Comparison of ENCODE assay signal across 8 mouse cellular contexts in genomic region chr6:58596294-58596653, GRCm38 (mm10). TPM values are rescaled to one million over a fixed set of nuclear protein-coding genes. Genes with fewer than 3 reads are reported as not detected.
DNase-seq lines count a peak whose midpoint lies in the region; ATAC-seq lines count a peak whose summit lies in the region.

No protein-coding gene starts in this region.

- peak overlapping the region; percentile 48 for H3K4me2 ChIP-seq in intestine, embryonic 15.5 days (replicated peaks)
- H3K4me2 ChIP-seq in liver, embryonic 13.5 days, result peak overlapping the region; percentile 60
- H3K4me2 ChIP-seq in neural tube, embryonic 11.5 days (ENCODE audit: low read depth), result peak overlapping the region; percentile 49

- H3K9ac ChIP-seq in intestine, embryonic 15.5 days, result no peak overlapping the region
- H3K9ac ChIP-seq in liver, embryonic 13.5 days, result peak overlapping the region; percentile 45
- peak overlapping the region; percentile 59 for H3K9ac ChIP-seq in neural tube, embryonic 11.5 days (ENCODE audit: low read length)

- peak overlapping the region; percentile 19 for H3K4me3 ChIP-seq in intestine, embryonic 15.5 days (replicated peaks)
- peak overlapping the region; percentile 36 for H3K4me3 ChIP-seq in liver, embryonic 13.5 days (replicated peaks)
- H3K4me3 ChIP-seq in neural tube, embryonic 11.5 days (ENCODE audit: low read depth, low read length), result peak overlapping the region; percentile 38

- 16% methylated on average over 16 of the region's 16 CpGs for WGBS in intestine, embryonic 15.5 days
- 12% methylated on average over 16 of the region's 16 CpGs for WGBS in liver, embryonic 13.5 days (ENCODE audit: insufficient replicate concordance)
- WGBS in neural tube, embryonic 11.5 days, result 16% methylated on average over 16 of the region's 16 CpGs

- H3K9me3 ChIP-seq in intestine, embryonic 15.5 days, result no peaks in the 10 kb centered on the region
- no peaks in the 10 kb centered on the region for H3K9me3 ChIP-seq in liver, embryonic 13.5 days (replicated peaks)
- no peaks in the 10 kb centered on the region for H3K9me3 ChIP-seq in neural tube, embryonic 11.5 days (ENCODE audit: control insufficient read depth, low read length)

- DNase-seq in left cerebral cortex, adult 18-20 months (ENCODE audit: low spot score in 2 of 2), result peak; percentile 12 to 17
- no peak for DNase-seq in left cerebral cortex, adult 8-10 months (ENCODE audit: low spot score in 2 of 2)
- DNase-seq in brain, adult 2 months (ENCODE audit: low read depth, low spot score), result peak; percentile 40
- peak; percentile 22 for DNase-seq in gastrocnemius, postnatal 25 days
- no peak for DNase-seq in liver, embryonic 13.5 days
- peak; percentile 51 for DNase-seq in neural tube, embryonic 11.5 days (ENCODE audit: low spot score)
- peak; percentile 50 for DNase-seq in thymus, postnatal 4 days

- H3K27me3 ChIP-seq in intestine, embryonic 15.5 days (replicated peaks), result no peaks in the 10 kb centered on the region
- H3K27me3 ChIP-seq in liver, embryonic 13.5 days, result no peaks in the 10 kb centered on the region
- H3K27me3 ChIP-seq in neural tube, embryonic 11.5 days (ENCODE audit: control insufficient read depth, insufficient read depth, low read length), result no peaks in the 10 kb centered on the region

- H3K27ac ChIP-seq in intestine, embryonic 15.5 days, result peak overlapping the region; percentile 45
- H3K27ac ChIP-seq in liver, embryonic 13.5 days, result peak overlapping the region; percentile 21
- 0 out of 2 replicates have a peak overlapping the region, but pooled peaks have one; percentile 54 for H3K27ac ChIP-seq in neural tube, embryonic 11.5 days (ENCODE audit: low read depth, low read length)

- no peaks in the 10 kb centered on the region for H3K4me1 ChIP-seq in intestine, embryonic 15.5 days (replicated peaks)
- H3K4me1 ChIP-seq in liver, embryonic 13.5 days (replicated peaks), result peaks cover 6% of the 10 kb centered on the region; the same call in 1 of the 2 replicates
- no peaks in the 10 kb centered on the region for H3K4me1 ChIP-seq in neural tube, embryonic 11.5 days (ENCODE audit: control insufficient read depth, insufficient read depth, low read length)

- no peaks in the 10 kb centered on the region for H3K36me3 ChIP-seq in intestine, embryonic 15.5 days
- H3K36me3 ChIP-seq in liver, embryonic 13.5 days, result no peaks in the 10 kb centered on the region
- no peaks in the 10 kb centered on the region for H3K36me3 ChIP-seq in neural tube, embryonic 11.5 days (ENCODE audit: control insufficient read depth, insufficient read depth, low read length)

- peak; percentile 84 for ATAC-seq in intestine, embryonic 15.5 days
- ATAC-seq in liver, embryonic 13.5 days (ENCODE audit: low read depth), result peak; percentile 76
- ATAC-seq in neural tube, embryonic 11.5 days (ENCODE audit: insufficient read depth, low FRiP score, low TSS enrichment), result peak; percentile 70

RNA-seq across cellular contexts. Expression of gene Abcg2, which starts 12.0 kb away (rescaled TPM):
- total RNA-seq in left cerebral cortex, adult 18-20 months (2021), result 10 to 100 TPM; 17.2 to 20.0 TPM
- 10 to 100 TPM; 18.3 to 27.8 (median 23.4) TPM for total RNA-seq in left cerebral cortex, adult 8-10 months (2022)
- total RNA-seq in gastrocnemius, postnatal 25 days (2021), result 10 to 100 TPM; 14.6 to 19.1 TPM
- polyA plus RNA-seq in intestine, embryonic 15.5 days (2015; fragmentation: Nextera tagmentation; extraction: Ambion mirVana), result 87.1 and 87.6 TPM in 2 replicates
- polyA plus RNA-seq in liver, embryonic 13.5 days (2015; fragmentation: Nextera tagmentation; extraction: Ambion mirVana), result 201 and 233 TPM in 2 replicates
- 45.2 and 47.4 TPM in 2 replicates for polyA plus RNA-seq in neural tube, embryonic 11.5 days (2014; fragmentation: Nextera tagmentation; extraction: Ambion mirVana)

Comparison
In these comparisons a context has a peak if more than half of its experiments do, and no peak if none do; other contexts are left out.
1. DNase-seq: peak in left cerebral cortex, adult 18-20 months (2 of 2), brain, adult 2 months (single experiment), gastrocnemius, postnatal 25 days (single experiment), neural tube, embryonic 11.5 days (single experiment) and thymus, postnatal 4 days (single experiment); none in left cerebral cortex, adult 8-10 months (0 of 2) and liver, embryonic 13.5 days (single experiment).
2. Peak in every context shown above with its lines, with median percentiles within 50 percentile points of each other: ATAC-seq, H3K27ac ChIP-seq, H3K4me2 ChIP-seq and H3K4me3 ChIP-seq.